Mouse (Mus musculus): ENCODE measurements at regions not wholly inside any gene's neighbourhood (a gene's known extent, or its start where the extent isn't known, plus 50 kb on each side); places are given as distances from the start of the nearest gene placed in this dataset.
"Not testable (repeated sequence)": the region's sequence is repeated elsewhere in the genome, so short reads cannot be mapped to it uniquely, and the experiment has no call there.

DNA sequence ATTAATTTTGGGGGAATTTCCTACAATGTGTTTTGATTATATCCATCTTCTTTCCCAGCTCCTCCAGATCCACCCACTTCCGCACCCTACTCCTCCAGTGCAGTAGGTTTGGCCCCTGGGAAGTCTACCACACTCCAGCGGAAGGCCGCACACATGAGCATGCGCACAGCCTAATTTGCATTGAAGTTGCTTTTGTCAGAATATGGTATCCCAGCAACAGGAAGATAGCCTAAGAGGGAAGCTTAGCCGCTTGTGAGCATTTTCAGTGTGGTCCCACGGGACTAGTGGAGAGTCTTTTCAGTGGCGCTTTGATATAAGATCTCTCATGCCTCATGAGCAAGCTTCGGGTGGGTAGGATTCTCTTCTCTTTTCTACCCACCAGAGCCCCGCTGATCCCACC is 455.6 kb downstream of the Cbln4 start:
- 84% methylated on average over 9 of the region's 9 CpGs for WGBS
- Histone ChIP-seq H3K4me3 (ENCODE audit: low read depth, low read length) (no peak overlapping the region), H3K27ac (ENCODE audit: insufficient read depth, low read depth, low read length) (no peak overlapping the region), H3K27me3 (ENCODE audit: control insufficient read depth, insufficient read depth, low read length) (no peaks in the 10 kb centered on the region), H3K4me1 (ENCODE audit: control insufficient read depth, insufficient read depth, insufficient read length, low read length) (no peaks in the 10 kb centered on the region), H3K36me3 (ENCODE audit: control insufficient read depth, insufficient read depth, low read length) (no peaks in the 10 kb centered on the region)
- TF ChIP-seq POLR2A (IDR thresholded peaks at IDR 0.05; ENCODE audit: low read depth, low read length) (no peak), CTCF (IDR thresholded peaks at IDR 0.05; ENCODE audit: extremely low read depth, insufficient read length, insufficient replicate concordance, low read depth, low read length) (no peak)

GRCm38 (mm10) chr2:171586853-171587220 is 456.4 kb downstream of the Cbln4 start:
- TF ChIP-seq POLR2A (IDR thresholded peaks at IDR 0.05; ENCODE audit: low read depth, low read length) (no peak), CTCF (IDR thresholded peaks at IDR 0.05; ENCODE audit: extremely low read depth, insufficient read length, insufficient replicate concordance, low read depth, low read length) (no peak)
- Histone ChIP-seq H3K36me3 (ENCODE audit: control insufficient read depth, insufficient read depth, low read length) (no peaks in the 10 kb centered on the region), H3K27ac (ENCODE audit: insufficient read depth, low read depth, low read length) (no peak overlapping the region), H3K4me1 (ENCODE audit: control insufficient read depth, insufficient read depth, insufficient read length, low read length) (no peaks in the 10 kb centered on the region), H3K4me3 (ENCODE audit: low read depth, low read length) (no peak overlapping the region), H3K27me3 (ENCODE audit: control insufficient read depth, insufficient read depth, low read length) (no peaks in the 10 kb centered on the region)
- 74% methylated on average over 4 of the region's 4 CpGs for WGBS

- no peaks in the 10 kb centered on the region for H3K27me3 ChIP-seq (ENCODE audit: control insufficient read depth, insufficient read depth, low read length)
- H3K36me3 ChIP-seq (ENCODE audit: control insufficient read depth, insufficient read depth, low read length): no peaks in the 10 kb centered on the region
- no peak for TF ChIP-seq POLR2A (IDR thresholded peaks at IDR 0.05; ENCODE audit: low read depth, low read length)
- no peak for TF ChIP-seq CTCF (IDR thresholded peaks at IDR 0.05; ENCODE audit: extremely low read depth, insufficient read length, insufficient replicate concordance, low read depth, low read length)
- H3K4me3 ChIP-seq (ENCODE audit: low read depth, low read length): no peak overlapping the region
- WGBS: 60% methylated on average over 6 of the region's 6 CpGs
- H3K4me1 ChIP-seq (ENCODE audit: control insufficient read depth, insufficient read depth, insufficient read length, low read length): no peaks in the 10 kb centered on the region
- no peak overlapping the region for H3K27ac ChIP-seq (ENCODE audit: insufficient read depth, low read depth, low read length)
Measured at GRCm38 (mm10) chr2:171586217-171586852, 456.9 kb downstream of the Cbln4 start.

GRCm38 (mm10) chr2:171574360-171574759 is 468.9 kb downstream of the Cbln4 start:
- H3K36me3 ChIP-seq (ENCODE audit: control insufficient read depth, insufficient read depth, low read length): no peaks in the 10 kb centered on the region
- 65% methylated on average over 3 of the region's 3 CpGs for WGBS
- H3K4me3 ChIP-seq (ENCODE audit: low read depth, low read length): no peak overlapping the region

DNA sequence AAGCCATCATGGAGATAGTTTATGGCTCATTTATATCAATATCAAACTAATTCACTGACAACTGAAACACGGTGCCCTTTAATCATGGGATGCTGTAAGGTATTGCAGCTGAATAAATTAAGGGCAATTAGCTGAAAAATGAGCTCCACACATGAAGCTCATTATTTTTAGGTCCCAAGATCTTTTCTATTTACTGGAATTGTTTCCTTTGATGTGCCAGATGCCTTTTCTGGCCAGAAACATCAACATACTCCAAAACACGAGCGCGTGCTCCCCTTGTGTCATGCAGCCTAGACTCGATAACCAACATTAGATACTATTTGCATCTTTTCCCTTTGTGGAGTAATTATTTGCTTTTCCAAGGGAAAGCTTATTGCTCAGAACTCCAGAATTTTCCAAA is 480.6 kb downstream of the Cbln4 start:
- no peaks in the 10 kb centered on the region for H3K27me3 ChIP-seq (ENCODE audit: control insufficient read depth, insufficient read depth, low read length)
- no peak overlapping the region for H3K27ac ChIP-seq (ENCODE audit: insufficient read depth, low read depth, low read length)
- H3K4me1 ChIP-seq (ENCODE audit: control insufficient read depth, insufficient read depth, insufficient read length, low read length): no peaks in the 10 kb centered on the region
- no peak for TF ChIP-seq CTCF (IDR thresholded peaks at IDR 0.05; ENCODE audit: extremely low read depth, insufficient read length, insufficient replicate concordance, low read depth, low read length)
- TF ChIP-seq POLR2A (IDR thresholded peaks at IDR 0.05; ENCODE audit: low read depth, low read length): no peak
- 78% methylated on average over 5 of the region's 5 CpGs for WGBS
- H3K36me3 ChIP-seq (ENCODE audit: control insufficient read depth, insufficient read depth, low read length): no peaks in the 10 kb centered on the region
- H3K4me3 ChIP-seq (ENCODE audit: low read depth, low read length): no peak overlapping the region

More at GRCm38 (mm10) chr2:171574360-171574759, 468.9 kb downstream of the Cbln4 start:
- no peak for TF ChIP-seq POLR2A (IDR thresholded peaks at IDR 0.05; ENCODE audit: low read depth, low read length)
- no peak for TF ChIP-seq CTCF (IDR thresholded peaks at IDR 0.05; ENCODE audit: extremely low read depth, insufficient read length, insufficient replicate concordance, low read depth, low read length)
- no peaks in the 10 kb centered on the region for H3K4me1 ChIP-seq (ENCODE audit: control insufficient read depth, insufficient read depth, insufficient read length, low read length)
- H3K27me3 ChIP-seq (ENCODE audit: control insufficient read depth, insufficient read depth, low read length): no peaks in the 10 kb centered on the region
- H3K27ac ChIP-seq (ENCODE audit: insufficient read depth, low read depth, low read length): no peak overlapping the region

DNA sequence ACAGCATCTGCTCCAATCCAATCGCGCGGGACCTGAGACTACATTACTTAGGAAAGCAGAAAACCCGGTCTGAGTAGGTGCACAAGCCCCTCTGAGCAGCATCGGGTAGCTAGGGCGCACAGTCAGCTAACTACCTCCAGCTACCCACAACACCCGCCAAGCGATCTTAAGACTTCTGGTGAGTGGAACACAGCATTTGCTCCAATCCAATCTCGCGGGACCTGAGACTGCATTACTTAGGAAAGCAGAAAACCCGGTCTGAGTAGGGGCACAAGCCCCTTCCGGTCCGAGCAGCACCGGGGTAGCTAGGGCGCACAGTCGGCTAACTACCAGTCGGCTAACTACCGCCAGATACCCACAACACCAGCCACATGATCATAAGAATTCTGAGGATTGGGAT is 500.5 kb downstream of the Cbln4 start:
- not testable (repeated sequence) for H3K36me3 ChIP-seq (ENCODE audit: control insufficient read depth, insufficient read depth, low read length); H3K4me1 ChIP-seq (ENCODE audit: control insufficient read depth, insufficient read depth, insufficient read length, low read length); H3K4me3 ChIP-seq (ENCODE audit: low read depth, low read length); H3K27me3 ChIP-seq (ENCODE audit: control insufficient read depth, insufficient read depth, low read length); H3K27ac ChIP-seq (ENCODE audit: insufficient read depth, low read depth, low read length)
- 78% methylated on average over 18 of the region's 18 CpGs for WGBS

GRCm38 (mm10) chr2:171514876-171515275 is 528.4 kb downstream of the Cbln4 start:
- H3K27ac ChIP-seq (ENCODE audit: insufficient read depth, low read depth, low read length): no peak overlapping the region
- no peak overlapping the region for H3K4me3 ChIP-seq (ENCODE audit: low read depth, low read length)
- 85% methylated on average over 5 of the region's 5 CpGs for WGBS
- no peak for TF ChIP-seq CTCF (IDR thresholded peaks at IDR 0.05; ENCODE audit: extremely low read depth, insufficient read length, insufficient replicate concordance, low read depth, low read length)
- TF ChIP-seq POLR2A (IDR thresholded peaks at IDR 0.05; ENCODE audit: low read depth, low read length): no peak
- no peaks in the 10 kb centered on the region for H3K36me3 ChIP-seq (ENCODE audit: control insufficient read depth, insufficient read depth, low read length)
- H3K27me3 ChIP-seq (ENCODE audit: control insufficient read depth, insufficient read depth, low read length): no peaks in the 10 kb centered on the region
- no peaks in the 10 kb centered on the region for H3K4me1 ChIP-seq (ENCODE audit: control insufficient read depth, insufficient read depth, insufficient read length, low read length)

- 76% methylated on average over 4 of the region's 4 CpGs for WGBS
- H3K36me3 ChIP-seq (ENCODE audit: control insufficient read depth, insufficient read depth, low read length): no peaks in the 10 kb centered on the region
- no peaks in the 10 kb centered on the region for H3K27me3 ChIP-seq (ENCODE audit: control insufficient read depth, insufficient read depth, low read length)
- TF ChIP-seq CTCF (IDR thresholded peaks at IDR 0.05; ENCODE audit: extremely low read depth, insufficient read length, insufficient replicate concordance, low read depth, low read length) (no peak), POLR2A (IDR thresholded peaks at IDR 0.05; ENCODE audit: low read depth, low read length) (no peak)
- H3K27ac ChIP-seq (ENCODE audit: insufficient read depth, low read depth, low read length): no peak overlapping the region
- H3K4me1 ChIP-seq (ENCODE audit: control insufficient read depth, insufficient read depth, insufficient read length, low read length): no peaks in the 10 kb centered on the region
- H3K4me3 ChIP-seq (ENCODE audit: low read depth, low read length): no peak overlapping the region
Measured at GRCm38 (mm10) chr2:171496620-171497019, 546.6 kb downstream of the Cbln4 start.
